Mouse (Mus musculus) kidney, postnatal 36 days (tissue): ENCODE measurements around the gene Pde4d.

ENCODE experiments used
- DNase-seq, 2 experiments: peaks; one replicate each; pipeline ENCODE4 v3.0.0; 2021 to 2022; ENCODE audit warnings: mixed read lengths in 2 of 2

Gene Pde4d

DNA sequence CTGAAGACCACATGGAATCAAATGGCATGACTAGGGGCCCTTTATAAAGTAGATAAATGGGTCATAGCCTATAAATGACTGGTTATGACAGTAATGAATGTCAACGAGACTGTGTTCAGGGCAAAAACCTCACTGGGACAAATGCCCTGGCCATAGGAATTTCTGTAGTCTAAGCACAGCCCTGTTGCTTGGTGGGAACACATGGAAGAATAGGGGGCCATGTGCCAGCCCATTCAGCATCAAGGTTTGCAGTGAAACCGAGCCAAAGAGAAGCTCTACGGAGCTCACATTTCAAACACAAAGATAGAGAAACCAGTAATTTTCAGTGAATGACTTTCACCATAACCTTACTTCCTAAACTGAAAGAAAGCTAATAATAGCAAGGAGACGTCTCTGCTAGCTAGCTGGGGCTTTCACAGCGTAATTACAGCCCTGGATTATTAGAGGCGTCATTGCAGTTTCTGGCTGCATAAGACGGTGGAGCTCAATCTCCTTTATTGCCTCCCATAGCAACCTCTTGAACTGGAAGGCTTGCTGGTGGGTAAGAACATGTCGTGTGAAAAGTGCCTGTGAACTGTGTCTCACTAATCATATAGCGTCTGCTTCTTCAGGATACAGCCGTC is 1533.2 kb downstream of the Pde4d start:
- DNase-seq: no peak

DNA sequence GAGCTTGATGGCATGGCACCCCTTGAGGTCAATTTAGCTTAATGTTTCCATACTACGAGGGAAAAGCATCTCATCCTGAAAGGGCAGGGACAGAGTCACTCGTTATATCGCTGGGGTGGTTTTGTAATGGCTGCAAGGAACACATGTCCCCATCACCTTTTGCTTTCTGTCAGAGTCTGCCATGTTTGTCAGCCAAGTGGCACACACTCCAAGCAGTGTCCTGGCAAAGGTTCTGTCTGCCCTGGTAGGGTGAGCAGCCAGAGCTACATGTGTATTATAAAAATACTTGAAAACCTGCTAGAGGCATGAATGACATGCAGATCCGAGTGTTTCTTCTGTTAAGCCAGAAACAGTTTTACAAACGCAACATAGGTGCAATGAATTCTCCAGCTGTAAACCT is 1535.7 kb downstream of the Pde4d start:
- DNase-seq: peak in 1 of 2 experiments; percentile 2

DNA sequence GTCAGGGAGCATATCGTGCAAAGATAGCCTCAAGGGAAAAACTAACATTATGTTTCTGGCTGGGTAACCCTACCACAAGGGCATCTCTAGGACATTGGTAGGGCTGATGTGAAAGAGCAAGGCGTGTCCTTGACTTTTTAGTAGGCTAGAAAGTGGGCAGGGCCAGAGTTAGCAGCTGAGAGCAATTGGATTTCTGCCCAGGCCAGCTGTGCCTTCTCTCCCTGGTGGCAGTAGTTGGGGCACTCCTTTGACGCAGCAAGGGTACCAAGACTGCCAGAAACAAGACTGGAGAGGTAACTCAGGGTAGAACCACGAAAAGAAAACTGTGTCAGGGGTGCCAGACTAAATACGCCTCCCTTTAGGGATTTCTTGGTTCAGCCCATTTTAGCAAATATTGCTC is 1536.1 kb downstream of the Pde4d start:
- DNase-seq: peak; percentile 68 to 71

DNA sequence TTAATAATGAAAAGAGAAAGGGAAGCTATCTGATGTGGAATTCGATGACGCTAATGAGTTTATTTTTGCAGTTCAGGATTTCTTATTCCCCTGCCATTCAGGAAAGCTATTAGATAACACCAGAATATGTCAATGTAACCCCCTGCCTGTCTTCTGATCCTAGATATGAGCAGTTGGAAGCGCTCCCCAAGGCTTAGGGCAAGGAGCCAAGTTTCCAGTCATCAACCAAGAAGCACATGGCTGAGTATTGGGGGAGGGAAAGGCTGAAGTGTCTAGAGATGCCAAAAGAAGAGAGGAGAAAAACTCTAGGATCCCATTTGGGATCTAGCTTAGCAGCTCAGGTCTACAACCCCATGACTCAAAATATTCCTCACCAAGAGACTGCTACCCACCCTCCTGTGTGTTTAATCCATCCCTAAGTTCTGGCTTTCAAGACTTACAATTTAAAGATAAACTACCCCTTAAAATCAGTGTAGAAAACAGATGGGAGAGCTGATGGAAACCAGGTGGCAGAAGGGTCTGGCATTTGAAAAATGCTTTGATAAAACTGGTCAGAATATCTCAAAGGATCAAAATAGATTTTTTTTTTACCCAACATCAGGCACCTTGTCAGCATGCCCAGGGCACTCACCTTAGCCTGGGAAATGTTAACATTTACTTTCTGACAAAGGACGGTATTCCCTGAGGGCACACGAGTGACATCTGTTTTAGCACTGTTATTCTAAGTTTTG is 1543.2 kb downstream of the Pde4d start:
- DNase-seq: peak; percentile 63 to 67

DNA sequence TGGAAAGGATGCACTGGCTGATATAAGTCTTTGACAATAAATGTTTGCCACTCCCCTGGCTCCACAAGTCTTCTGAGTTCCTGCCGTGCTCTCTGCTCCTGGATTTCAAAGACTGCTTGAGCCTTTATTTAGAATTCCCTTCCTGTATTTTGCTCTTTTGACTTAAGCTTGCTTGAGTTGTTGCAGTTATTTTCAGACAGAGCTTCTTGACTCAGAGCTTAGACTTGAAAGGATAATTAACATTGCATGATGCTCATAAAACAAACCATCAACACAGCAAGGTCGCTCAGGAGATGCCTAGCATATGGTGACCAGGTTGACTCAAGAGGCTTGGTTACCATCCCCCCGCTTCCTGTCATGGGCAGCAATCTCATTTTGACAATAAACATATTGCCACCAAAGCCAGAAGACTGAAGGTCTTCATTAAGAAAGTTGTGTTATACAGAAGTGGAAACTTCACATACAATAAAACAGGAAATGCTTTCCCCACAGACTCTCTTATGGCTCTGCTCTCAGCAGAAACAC is 1544.6 kb downstream of the Pde4d start:
- no peak for DNase-seq

DNA sequence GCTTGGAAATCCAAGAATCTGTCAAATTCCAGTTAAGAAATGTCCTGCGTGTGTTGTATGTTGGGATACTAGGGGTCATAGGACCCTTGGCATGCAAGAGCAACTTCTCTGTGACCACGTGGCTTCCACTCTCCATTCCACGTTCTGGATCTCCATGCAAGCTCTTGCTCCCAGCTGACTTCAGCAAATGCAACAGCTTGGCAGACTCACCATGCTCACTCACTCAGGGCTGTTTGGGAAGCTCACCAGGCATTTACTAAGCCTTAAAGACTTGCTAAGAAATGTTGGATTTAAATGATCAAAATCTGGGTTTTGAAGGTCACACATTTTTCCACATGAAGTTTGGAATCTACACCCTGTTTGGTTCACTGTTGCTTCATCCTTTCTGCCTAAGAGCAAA is 1552.3 kb downstream of the Pde4d start:
- DNase-seq: no peak
